ENCODE assay signal across 11 mouse cellular contexts in the genomic region with DNA sequence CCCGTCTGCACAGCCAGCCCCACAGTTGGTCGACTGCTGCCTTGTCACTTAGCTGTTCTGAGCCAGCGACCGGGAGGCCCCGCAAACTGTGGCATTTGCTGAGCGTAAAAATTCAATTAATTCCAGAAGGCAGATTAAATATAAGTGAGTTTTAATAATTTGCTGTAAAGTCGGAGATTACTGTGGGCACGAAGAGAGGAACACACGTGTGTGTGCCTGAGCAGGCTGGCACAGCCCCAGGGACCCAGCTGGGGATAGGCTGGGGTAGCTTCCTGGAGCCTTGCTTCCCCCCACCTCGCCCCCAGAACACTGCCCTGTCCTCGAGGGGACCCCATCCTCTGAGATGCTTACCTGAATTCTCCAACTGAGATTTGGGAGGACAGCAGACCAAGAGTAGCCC.
A peak's percentile ranks its signal among the peaks of the same experiment; 100 is the strongest.
DNase-seq lines count a peak whose midpoint lies in the region; ATAC-seq lines count a peak whose summit lies in the region.
"Had no signal": no experiment of that assay in that cellular context is flagged by ENCODE, and none has a peak within 500 bp of the region (broad histone marks: within the 10 kb centered on the region; RNA-seq: fewer than 3 reads in every experiment).

No protein-coding gene starts in this region.

- peaks cover 100% of the 10 kb centered on the region for H3K4me1 ChIP-seq in heart, embryonic 10.5 days
- peaks cover 100% of the 10 kb centered on the region for H3K4me1 ChIP-seq in megakaryocyte, embryonic 14.5 days
- H3K4me1 ChIP-seq in hindbrain, embryonic 15.5 days (replicated peaks), result peaks cover 97% of the 10 kb centered on the region
- H3K4me1 ChIP-seq in neural tube, embryonic 13.5 days (replicated peaks), result peaks cover 100% of the 10 kb centered on the region

- no peak overlapping the region for H3K4me2 ChIP-seq in hindbrain, embryonic 15.5 days
- no peak overlapping the region for H3K4me2 ChIP-seq in neural tube, embryonic 13.5 days

- no peaks in the 10 kb centered on the region for H3K9me3 ChIP-seq in heart, embryonic 10.5 days
- H3K9me3 ChIP-seq in megakaryocyte, embryonic 14.5 days, result no peaks in the 10 kb centered on the region
- H3K9me3 ChIP-seq in hindbrain, embryonic 15.5 days, result no peaks in the 10 kb centered on the region
- H3K9me3 ChIP-seq in neural tube, embryonic 13.5 days, result no peaks in the 10 kb centered on the region

- peak overlapping the region; percentile 83 for H3K27ac ChIP-seq in heart, embryonic 10.5 days
- H3K27ac ChIP-seq in hindbrain, embryonic 15.5 days (replicated peaks), result peak overlapping the region; percentile 76
- peak overlapping the region; percentile 90 for H3K27ac ChIP-seq in neural tube, embryonic 13.5 days (replicated peaks)

- H3K36me3 ChIP-seq in heart, embryonic 10.5 days, result no peaks in the 10 kb centered on the region
- peaks cover 94% of the 10 kb centered on the region for H3K36me3 ChIP-seq in megakaryocyte, embryonic 14.5 days (replicated peaks; ENCODE audit: low read length)
- H3K36me3 ChIP-seq in hindbrain, embryonic 15.5 days, result no peaks in the 10 kb centered on the region
- no peaks in the 10 kb centered on the region for H3K36me3 ChIP-seq in neural tube, embryonic 13.5 days

- DNase-seq in heart, embryonic 10.5 days (ENCODE audit: low spot score), result no peak
- no peak for DNase-seq in heart, adult 9 months (ENCODE audit: low spot score in 2 of 2)
- DNase-seq in urinary bladder, adult 18-20 months (ENCODE audit: low spot score in 2 of 2), result no peak
- DNase-seq: cerebellum, adult 11 months; liver; thymus, postnatal 25 days had no signal

- ATAC-seq in megakaryocyte, adult 5-6 weeks (ENCODE audit: poor library complexity, severe bottlenecking), result no peak
- no peak for ATAC-seq in hindbrain, embryonic 15.5 days (ENCODE audit: low FRiP score, low read depth)
- ATAC-seq in neural tube, embryonic 13.5 days (ENCODE audit: low read depth), result no peak
- no peak for ATAC-seq in megakaryocyte-erythroid progenitor cell, adult 5-6 weeks (replicated peaks; ENCODE audit: low FRiP score, low TSS enrichment, poor library complexity, severe bottlenecking)

- 43% methylated on average over 11 of the region's 11 CpGs for WGBS in heart, embryonic 10.5 days
- WGBS in hindbrain, embryonic 15.5 days, result 23% methylated on average over 11 of the region's 11 CpGs
- 14% methylated on average over 11 of the region's 11 CpGs for WGBS in neural tube, embryonic 13.5 days

- H3K4me3 ChIP-seq in heart, embryonic 10.5 days, result no peak overlapping the region
- peak overlapping the region; percentile 1 for H3K4me3 ChIP-seq in megakaryocyte, embryonic 14.5 days (replicated peaks)
- H3K4me3 ChIP-seq in hindbrain, embryonic 15.5 days, result no peak overlapping the region
- no peak overlapping the region for H3K4me3 ChIP-seq in neural tube, embryonic 13.5 days

- no peaks in the 10 kb centered on the region for H3K27me3 ChIP-seq in heart, embryonic 10.5 days (ENCODE audit: insufficient read depth, poor library complexity, severe bottlenecking)
- H3K27me3 ChIP-seq in megakaryocyte, embryonic 14.5 days (replicated peaks), result no peaks in the 10 kb centered on the region
- H3K27me3 ChIP-seq in hindbrain, embryonic 15.5 days, result no peaks in the 10 kb centered on the region
- H3K27me3 ChIP-seq in neural tube, embryonic 13.5 days, result no peaks in the 10 kb centered on the region

- no peak overlapping the region for H3K9ac ChIP-seq in hindbrain, embryonic 15.5 days
- peak overlapping the region; percentile 54 for H3K9ac ChIP-seq in neural tube, embryonic 13.5 days
